Mouse (Mus musculus) naive thymus-derived CD4-positive, alpha-beta T cell, adult 2 months (primary cell): Measurements from ENCODE around the gene Gltp.
A peak's percentile ranks its signal among the peaks of the same experiment; 100 is the strongest.

Experiments
- DNase-seq: peaks from one replicate; pipeline ENCODE4 v3.0.0-alpha.2; 2011; ENCODE audit warnings: low read depth

The Gltp gene

DNA sequence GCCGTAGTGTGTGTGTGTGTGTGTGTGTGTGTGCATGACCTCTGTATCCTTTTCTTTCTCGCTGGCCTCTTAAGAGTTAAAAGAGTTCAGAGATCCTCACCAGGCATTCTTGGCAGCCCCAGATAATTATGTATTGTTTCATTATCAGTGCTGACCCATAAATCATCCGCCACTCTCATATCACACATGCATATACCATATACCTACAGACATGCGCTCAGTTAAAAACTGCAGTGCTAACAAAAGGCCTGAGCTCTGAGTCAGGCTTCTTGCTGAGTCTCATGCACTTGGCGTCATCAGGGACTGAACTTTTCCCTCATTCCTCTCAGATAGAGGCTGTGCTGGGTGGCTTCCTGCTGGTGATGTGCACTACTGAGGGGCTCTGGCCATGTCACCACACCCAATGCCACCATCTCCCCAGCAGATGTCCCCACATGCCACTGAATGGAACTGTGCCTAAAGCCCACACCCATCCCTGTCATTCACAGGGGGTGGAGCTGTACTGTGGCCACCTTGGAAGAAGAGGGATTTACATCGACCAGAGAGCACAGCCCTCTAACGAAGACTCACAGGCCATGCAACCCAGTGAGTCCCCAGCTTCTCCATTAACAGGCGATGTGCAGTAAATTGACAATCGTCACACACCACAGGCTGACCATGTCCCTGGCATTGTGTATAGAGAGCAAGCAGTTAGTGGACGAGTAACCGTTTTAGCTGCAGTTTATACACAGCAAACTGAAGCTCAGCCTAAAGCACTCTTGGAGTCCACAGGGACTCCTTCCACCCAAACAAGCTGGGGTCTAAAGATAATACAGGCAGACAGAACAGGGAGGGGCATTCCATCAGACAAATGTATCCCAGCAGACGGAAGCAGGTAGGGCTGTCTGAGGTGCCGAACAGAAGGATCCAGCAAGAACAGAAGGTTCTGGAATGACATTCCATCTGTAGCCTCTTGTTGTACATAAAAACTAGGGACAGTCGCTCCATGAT, 11.9 kb upstream of the Gltp start:
- DNase-seq = no peak

DNA sequence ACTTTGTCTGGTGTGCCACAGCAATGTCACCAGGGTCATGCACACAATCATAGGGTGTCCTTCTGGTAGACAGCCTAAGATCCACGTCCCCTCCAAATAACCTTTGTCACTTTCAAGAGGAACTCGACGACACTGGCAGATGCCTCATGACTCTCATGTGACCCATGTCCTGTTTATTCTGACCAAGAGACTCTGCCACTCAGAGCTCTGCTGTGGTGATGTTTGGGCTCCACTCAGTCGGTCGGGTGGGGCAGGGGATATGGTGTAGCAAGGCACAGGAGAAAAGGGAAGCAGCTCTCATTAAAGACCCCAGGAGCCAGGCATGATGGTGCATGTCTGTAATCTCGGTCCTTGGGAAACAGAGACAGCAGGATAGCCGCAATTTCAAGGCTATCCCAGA, 8.2 kb upstream of the Gltp start:
- no peak for DNase-seq

DNA sequence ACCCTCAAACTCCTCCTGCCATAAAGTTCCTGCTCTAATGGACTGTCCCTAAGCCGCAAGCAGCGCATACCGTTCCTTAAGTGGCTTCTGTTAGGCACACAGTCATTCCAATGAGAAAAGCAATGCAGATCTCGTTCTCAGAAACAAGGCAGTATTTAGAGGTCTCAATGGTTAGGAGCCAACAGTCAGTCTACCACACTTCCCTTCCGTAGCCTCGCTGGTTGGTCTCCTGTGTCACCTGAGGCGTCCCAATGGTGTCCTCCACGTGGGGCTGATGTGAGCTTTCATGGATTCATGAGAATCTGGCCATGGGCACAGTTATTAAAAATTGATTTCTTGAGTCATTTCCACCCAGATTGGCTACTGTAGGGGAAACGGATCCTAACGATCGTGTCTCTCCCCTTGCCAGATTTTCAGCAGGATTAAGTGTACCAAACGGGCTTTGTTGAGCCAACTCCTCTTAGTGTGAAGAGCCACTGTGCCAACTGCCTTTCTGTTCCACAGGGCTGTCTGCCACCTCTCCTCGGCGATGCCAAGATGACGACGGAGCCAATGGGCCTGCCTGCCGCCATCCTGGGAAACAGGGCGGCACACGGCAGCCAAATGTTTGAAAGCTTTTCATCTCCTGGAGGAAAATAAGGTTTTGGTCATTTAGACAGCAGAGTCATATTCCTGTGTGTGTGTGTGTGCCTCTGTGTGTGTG, 7.4 kb upstream of the Gltp start:
- DNase-seq = no peak

DNA sequence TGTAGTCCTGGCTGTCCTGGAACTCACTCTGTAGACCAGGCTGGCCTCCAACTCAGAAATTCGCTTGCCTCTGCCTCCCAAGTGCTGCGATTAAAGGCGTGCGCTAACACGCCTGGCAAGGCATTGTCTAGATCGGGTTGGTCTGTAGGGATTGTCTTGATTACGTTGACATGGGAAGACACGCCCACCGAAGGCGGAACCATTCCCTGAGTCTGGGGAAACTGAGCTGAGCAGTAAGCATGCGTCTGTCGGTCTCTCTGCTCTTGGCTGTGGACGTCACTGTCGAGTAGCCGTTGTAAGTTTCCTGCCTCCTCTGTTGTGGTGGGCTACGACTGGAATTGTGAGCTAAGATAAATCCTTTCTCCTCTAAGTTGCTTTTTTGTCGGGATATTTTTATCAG, 6.2 kb upstream of the Gltp start:
- DNase-seq = no peak

DNA sequence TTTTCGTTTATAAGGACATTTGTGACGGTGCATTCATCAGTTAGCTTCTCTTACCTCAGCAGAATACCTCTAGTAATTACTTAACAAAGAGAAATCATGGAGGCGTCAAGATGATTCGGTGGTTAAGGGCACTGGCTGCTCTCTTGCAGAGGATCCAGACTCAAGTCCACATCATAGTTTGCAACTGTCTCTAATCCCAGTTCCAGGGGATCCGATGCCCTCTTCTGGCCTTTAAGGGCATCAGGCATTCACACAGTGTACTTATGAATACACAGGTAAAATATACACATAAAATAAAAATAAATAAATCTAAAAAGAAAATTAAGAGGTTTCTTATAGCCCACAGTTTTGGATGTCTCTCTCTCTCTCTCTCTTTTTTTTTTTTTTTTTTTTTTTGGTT, 5.0 kb upstream of the Gltp start:
- DNase-seq = peak; percentile 53

DNA sequence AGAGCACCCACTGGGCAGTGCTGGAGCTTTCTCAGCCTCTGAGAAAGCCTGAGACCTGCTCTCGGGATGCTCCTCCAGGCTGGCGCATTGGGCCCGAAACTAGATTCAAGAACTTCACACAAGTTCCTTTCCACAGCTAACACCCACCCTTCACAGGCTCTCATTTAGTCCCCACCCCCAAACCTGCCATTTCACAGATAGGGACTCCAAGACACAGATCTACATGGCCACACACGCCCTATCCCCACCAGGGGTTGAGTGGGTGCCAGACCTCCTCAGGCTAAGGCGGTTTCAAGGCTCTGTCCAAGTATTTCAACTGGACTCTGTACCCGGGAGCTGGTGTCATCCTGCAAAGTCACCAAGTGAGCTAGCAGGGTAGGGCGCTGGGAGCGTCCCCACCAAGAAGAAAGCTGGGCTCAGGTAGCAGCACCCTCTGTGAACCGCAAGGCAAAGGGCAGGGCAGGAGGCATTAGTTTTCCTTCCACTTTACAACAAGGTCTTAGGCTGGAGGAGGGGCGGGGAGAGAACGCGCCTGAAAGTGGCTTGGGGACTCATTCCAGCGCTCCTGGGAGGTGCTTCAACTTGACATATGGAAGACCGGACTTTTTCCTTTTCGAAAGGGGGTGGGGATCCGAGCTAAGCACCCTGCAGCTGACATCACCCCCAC, 951 bp downstream of the Gltp start:
- peak; percentile 63 for DNase-seq

DNA sequence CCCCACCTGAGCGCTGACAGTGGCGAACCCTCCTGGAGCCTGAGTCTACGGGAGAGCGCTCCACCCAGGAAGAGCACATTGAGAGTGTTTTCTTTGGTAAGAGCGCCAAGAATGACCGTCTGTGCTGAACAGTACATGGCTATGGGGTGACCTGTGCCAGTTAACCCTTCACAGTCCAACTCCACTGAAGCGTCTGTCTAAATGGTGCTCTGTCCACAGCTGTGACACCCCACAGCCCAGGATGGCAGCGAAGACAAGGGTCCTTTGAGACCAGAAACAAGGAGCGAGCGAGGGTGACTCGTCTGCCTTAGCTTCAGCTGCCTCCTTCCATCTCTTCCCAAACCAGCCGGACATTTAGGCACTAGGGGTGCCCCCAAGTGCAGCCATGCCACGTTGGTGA, 2.1 kb downstream of the Gltp start:
- no peak for DNase-seq

DNA sequence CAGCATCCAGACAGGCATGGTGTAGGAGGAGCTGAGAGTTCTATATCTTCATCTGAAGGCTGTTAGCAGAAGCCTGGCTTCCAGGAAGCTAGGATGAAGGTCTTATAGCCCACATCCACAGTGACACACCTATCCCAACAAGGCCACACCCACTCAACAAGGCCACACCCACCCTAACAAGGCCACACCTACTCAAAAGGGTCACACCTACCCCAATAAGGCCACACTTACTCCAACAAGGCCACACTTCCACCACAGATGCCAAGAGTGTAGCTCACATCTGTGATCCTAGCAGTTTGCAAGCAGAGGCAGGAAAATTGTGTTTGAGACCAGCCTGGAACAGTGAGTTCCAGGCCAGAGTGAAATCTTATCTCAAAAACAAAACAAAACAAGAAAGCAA, 2.9 kb downstream of the Gltp start:
- peak; percentile 44 for DNase-seq

DNA sequence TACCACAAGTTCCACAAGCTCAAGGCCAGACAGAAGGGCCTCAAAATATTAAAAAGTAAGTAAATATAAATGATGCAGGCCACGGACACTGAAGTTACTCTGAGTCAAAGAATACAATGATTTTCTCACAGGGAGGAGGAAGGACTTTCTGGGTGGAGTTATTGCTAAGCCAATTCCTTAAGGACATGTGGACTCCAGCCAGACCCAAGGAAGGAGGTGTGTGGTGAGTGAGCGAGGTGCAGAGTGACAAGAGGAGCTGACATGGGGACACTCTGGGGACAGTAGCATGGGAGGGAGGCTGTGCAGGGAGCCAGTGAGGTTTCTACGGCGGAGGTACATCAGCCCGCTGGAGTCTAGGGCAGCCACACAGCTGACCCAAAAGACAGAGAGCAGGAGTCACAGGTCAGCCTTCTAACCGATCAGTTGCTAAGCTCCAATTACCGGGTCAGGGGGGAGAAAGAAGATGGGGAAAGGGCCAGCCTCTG, 4.0 kb downstream of the Gltp start:
- DNase-seq = no peak

DNA sequence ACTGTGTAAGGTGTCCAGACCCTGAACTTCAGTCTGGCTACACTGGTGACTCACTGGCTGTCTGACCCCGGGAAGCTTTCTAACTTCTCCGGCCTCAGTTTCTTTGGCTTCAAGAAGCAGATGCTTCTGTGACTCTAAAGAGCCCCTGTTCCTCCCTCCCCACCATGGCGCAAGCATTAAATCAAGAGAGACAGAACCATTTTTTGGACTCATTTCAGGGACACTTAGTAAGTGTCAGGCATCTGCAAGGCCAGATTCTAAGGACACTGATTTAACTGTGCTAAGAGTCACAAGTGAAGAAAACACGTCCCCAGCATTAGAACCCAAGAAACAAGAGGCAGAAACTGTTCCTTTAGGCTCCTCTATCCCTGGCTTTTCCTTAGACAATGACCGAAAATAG, 4.8 kb downstream of the Gltp start:
- DNase-seq = no peak

DNA sequence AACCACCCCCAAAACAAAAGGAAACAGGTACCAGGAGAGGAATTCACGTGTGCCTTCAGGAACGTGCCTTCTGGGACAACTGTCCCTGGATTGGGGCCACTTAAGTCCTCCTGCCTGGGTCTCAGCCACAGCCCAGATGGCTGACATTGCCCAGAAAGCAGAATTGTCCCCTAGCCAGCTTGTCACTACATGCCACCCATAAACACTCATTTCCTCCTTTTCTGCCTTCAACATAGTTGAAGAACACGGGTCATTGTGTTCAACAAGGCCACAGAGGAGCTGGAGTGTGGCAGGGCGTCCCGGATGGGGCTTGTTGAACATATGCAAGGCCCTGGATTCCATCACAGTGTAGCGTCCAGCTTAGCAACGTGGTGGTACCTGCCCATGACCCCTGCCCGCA, 9.1 kb downstream of the Gltp start:
- no peak for DNase-seq

DNA sequence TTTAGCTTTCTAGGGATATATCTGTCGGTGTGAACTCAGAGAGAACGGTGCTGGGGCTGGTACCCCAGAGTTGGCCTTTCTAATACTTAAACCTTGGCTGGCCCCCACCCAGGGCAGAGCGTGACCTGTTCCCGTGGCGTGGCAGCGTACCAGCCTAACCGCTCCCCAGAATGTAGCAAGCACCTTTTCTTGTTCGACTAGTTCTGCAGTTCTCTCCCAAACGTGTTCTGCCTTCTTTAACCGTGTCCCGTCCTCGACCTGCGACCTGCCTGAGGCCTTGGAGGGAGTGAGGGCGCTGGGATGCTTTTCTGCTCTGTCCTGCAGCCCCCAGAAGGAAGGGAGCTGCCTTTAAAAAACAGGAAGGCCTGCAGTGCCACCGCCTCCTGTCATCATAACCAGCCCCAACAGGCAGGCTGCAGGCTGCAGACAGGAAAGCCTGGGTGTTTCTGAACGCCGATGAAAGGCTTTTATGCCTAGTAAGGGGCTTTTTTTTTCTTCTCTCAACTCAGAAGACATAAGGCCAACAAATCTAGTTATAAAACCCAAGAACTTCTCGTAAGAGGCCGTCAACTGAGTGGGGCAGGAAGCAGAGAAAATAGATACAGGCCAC, 10.0 kb downstream of the Gltp start:
- peak; percentile 80 for DNase-seq

DNA sequence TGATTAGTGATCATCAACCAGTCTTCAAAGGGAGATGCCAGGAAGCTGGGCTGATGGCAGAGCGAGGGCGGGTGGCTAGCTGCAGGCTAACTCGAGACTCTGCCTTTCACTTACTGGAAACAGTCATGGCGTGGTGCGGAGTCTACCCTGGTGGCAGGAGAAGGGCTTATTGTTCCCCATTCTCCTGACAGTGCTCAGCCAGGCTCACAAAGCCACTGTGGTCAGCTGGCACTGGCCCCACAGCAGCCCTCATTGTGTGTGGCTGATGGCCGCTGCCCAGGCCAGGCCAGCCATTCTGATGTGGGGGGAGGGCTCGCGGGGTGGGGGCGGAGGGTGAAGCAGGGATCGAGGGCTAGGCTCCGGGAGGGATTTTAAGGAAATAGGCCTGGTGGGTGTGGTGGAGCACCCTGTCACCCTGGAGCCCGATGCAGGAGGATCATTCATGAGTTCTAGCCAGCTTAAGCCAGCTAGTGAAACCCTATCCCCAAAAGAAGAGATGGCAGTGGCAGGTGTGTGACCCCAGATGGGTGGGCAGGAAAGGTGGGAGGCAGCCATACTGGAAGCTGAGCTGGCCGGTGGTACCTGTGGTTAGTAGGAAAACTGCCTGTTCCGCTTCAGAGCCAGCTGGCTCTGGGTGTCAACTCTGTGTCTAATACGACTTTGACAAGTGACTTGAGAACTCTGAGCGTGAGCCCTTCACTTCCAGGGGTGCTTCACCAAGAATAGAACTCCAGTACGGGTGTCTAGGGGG, 10.8 kb downstream of the Gltp start:
- DNase-seq = peak; percentile 45

DNA sequence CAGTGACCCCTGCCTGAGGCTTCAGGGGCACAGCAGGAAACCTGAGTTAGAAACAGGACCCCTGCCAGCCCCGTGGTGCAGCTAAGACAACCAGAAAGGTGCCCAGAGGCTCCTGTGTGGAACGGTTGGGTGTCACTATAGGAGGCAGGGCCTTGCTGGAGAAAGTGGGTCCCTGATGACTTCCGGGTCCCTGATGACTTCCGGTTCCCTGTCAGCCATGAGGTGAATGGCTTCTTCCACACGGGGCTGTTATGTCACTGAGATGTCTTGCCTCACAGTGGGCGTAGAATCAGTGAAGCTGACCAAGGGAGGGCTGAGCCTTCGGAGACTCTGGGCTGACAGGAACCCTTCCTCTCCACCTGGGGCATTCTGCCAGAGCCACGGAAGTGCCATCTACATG, 16.2 kb downstream of the Gltp start:
- DNase-seq = no peak

DNA sequence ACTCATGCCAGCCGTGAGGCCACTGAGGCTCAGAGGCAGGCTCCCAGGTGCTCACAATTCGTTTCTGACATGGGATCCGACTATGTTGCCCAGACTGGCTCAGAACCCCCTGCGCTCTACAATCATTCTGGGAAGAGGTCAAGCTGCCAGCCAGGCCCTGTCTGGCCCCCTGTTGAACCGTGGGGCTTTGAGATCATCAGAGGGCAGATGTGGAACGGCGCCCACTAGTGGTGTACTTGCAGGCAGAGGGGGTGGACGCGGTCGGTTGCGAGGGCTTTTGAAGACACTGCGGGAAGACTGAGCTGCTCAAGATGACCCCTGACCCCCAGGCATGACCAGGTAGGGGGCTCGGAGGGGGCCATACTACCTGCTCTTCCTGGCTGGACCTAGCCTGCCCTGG, 17.7 kb downstream of the Gltp start:
- DNase-seq = no peak

DNA sequence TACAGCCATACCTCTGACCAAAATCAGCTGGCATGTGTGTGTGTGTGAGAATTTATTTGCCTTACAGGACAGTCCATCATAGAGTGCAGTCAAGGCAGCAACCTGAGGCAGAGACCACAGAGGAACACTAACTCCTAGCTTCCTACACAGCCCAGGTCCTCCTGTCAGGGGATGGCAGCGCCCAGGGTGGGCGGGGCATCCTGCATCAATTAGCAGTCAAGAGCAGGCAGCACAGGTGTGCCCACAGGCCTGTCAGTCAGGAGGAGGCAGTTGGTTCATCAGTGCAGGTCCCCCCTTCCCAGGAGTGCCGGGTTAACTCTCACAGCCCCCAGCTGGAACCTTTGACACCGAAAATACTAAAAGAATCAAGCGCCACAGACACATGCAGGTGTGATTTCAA, 21.8 kb downstream of the Gltp start:
- no peak for DNase-seq

DNA sequence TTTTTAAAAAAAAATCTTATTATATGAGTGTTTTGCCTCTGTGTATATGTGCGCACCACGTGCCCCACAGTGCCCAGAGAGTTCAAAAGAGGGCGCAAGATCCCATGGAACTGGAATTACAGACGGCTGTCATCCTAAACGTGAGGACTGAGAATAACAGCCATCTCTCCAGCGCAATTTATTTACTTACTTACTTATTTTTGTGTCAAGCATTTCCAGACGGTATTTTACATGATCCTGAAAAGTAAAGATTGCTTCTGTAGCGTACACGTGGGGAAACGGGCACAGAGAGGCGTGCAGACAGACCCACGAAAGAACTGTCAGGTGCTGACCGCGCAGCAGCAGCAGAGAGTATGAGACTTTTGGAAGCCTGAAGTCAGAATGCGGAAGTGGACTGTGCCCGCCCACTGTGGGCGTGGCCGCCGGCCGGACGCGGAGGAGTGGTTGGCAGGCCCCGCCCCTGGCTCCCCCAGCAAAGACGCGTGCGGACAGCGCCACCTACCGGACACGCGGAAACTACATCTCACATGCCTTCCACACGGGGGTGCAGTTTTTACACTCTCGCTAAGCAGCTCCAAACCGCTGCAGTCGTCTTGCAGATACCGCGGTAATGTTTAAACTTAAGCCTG, 23.4 kb downstream of the Gltp start:
- peak; percentile 100 for DNase-seq

DNA sequence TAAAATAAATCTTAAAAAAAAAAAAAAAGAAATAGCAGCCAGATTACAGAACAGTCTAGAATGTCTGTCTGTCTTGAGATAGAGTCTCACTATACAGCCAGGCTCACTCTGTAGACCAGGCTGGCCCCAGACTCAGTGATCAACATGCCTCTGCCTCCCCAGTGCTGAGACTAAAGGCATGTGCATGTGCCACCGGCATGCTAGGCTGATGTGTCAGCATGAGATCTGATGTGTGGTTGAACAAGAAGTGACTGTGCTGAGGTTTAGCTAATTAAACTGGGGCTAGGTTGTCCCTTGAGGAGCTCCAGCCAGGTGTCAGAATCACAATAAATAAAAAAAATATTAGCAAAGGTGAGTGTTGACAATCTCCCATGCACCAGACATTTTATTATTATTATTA, 24.1 kb downstream of the Gltp start:
- no peak for DNase-seq

DNA sequence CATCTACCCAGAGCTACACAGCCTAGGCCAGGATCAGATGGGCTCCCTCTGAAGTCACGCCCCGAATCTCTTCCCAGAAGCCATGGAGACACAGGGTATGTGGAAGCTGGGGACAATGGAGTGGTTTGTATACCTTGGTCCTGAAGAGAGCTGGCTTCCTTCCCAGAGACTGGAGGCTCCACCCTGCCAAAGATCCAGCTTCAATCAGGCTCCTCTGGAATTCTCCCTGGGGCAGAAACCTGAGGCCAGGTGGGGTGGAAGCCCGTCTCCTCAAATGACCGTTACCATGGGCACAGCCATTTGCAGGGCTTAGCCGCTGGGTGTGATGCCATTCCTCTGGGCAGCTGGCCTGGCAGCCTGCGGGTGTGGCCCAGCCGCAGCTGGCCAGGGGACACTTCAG, 26.0 kb downstream of the Gltp start:
- DNase-seq = no peak

DNA sequence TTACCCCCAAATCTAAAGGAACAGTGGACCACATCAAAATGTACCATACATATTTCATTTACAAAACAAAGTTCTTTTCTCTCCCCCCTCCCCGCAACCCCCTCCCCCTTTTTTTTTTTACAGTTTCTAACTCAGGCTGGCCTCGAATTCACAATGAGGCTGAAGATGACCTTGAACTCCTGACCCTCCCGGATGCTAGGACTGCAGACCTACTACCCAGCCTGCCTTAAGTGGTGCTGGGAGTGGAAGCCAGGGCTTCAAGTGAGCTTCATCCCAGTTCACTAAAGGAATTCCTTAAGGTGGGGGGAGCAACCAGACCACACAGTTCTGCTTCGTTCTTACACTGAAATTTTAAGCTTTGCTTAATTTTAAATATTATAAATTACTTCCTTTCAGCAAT, 26.6 kb downstream of the Gltp start:
- no peak for DNase-seq

DNA sequence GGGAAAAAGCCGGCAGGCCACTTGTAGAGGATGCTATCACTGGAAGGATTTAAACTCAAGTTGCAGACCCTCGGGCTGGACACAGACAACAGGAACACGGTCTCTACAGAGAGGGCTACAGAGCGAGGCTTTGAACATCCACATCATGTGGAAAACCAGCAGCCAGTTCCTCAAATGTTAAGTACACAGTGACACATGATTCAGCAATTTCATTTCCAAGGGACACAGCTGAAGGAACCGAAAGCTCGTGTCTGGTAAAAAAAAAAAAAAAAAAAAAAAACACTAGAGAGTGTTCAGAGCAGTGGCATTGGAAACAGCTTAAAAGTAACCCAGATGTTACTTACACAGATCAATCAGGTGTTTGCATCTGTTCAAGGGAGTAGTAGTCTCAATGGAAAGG, 29.8 kb downstream of the Gltp start:
- DNase-seq = no peak
